Mouse (Mus musculus) cerebellum, adult 11-12 months (tissue): ENCODE measurements at regions not wholly inside any gene's neighbourhood (a gene's known extent, or its start where the extent isn't known, plus 50 kb on each side); places are given as distances from the start of the nearest gene placed in this dataset.
"Not testable (repeated sequence)": the region's sequence is repeated elsewhere in the genome, so short reads cannot be mapped to it uniquely, and the experiment has no call there.

Experiments used
- DNase-seq: peaks from one replicate; pipeline ENCODE4 v3.0.0; 2022

DNA sequence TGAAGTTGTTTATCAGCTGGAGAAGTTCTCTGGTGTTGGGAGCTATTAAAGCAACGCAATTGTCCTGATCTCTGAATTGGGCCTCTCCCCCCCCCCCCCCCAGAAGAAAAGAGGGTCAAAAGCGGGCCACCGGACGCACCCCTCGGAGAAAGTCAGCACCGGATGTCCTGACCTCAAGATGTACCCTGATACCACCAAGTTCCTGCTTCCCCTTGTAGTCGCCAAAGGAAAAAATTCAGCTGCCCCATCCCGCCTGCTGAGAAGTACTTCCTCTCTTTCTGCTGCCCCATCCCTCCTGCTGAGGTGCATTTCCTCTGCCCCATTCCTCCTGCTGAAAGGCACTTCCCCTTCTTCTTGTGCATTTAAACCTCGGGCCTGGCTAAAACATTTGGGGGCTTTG lies 1191.1 kb upstream of the 1700008P02Rik start:
- not testable (repeated sequence) for DNase-seq

DNA sequence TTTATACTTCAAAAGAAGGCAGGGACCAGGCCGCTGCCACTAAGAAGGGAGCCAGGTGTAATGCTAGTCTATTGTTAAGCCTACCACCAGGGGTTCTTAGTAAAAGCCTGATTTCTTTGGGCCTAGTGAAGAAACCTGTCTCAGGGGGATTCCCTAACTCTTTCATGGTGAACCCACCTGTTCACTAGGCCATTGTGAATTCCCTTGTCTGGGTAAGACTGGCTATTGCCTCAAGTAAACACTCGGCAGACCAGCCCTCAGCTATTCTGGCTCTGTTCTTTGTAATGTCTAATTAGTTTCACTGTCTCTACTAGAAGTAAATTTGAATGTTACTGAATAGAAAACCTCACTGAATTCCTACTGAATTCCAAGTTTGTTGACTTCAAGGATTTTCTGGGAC lies 1184.9 kb upstream of the 1700008P02Rik start:
- not testable (repeated sequence) for DNase-seq

DNA sequence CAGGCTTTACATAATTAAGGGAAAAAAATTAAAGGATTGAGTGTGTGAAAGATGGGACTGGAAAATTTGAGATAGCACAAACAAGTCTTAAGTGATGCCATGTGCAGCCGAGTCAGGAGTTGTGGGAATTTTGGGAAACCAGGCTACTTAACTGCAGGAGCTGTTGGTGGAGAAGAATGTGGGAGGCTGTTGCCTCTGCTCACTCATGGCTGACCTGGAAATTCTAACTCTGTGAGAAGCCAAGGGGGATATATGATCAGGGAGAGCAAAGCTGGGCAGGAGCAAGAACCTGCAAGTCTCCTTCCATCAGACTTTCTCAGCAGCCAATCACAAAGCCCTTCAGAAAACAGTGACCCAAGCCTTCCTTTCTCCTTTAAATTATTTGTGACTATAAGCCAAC lies 1184.0 kb upstream of the 1700008P02Rik start:
- no peak for DNase-seq

DNA sequence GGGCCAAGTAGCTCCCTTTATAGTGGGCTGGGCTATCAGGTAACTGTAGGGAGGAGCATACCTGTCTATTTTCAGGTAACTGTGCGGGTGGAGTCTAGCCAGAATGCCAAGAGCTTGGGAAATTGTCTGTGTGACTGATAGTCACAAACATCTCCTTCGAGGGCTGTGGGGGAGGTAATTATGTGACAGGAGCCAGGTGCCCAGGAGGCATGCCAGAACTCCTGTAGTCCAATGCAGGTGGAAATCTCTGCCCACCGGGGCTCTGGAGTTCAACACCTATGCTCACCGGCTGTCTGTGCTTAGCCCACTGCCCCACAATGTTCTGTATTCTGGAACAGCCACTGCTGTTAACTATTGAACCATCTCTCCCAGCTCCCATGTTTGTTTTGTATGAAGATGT lies 1179.2 kb upstream of the 1700008P02Rik start:
- peak; percentile 10 for DNase-seq

DNA sequence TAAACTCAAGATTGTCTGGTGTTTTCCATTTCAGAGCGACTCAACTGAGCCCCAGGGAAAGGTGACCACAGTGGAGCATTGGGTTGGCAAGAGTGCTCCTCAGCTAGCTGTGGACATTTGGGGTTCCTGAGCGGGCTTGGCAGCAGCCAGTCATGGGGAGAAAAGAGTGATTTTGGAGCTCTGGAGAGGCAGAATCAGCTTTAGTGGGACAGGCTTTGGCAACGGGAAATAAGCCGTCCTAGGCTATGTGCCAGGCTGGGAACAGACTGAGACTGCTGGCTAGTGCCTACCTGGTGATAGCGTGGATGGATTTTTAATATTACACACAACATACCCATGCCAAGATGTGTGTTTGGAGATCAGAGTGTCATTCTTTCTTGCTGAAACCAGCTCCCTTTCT lies 1167.4 kb upstream of the 1700008P02Rik start:
- DNase-seq: peak; percentile 91

DNA sequence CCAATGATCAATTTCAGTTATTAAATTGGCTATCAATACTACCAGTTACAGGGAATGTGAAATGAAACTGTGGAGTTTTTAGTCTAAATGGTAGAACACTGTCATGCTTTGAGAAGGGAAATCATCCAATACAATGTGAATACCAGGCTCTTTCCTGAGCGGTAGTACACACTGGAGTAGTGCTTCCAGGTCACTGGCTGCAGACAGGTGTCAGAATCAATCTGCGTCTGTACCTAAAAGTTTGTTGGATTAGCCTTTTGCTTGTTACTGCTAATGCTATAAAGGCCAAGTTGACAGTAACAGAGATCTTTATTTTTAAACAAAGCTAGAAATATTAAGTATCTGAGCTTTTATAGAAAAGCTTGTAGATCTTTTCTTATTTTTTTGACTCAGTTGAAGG lies 1164.9 kb upstream of the 1700008P02Rik start:
- DNase-seq: no peak

DNA sequence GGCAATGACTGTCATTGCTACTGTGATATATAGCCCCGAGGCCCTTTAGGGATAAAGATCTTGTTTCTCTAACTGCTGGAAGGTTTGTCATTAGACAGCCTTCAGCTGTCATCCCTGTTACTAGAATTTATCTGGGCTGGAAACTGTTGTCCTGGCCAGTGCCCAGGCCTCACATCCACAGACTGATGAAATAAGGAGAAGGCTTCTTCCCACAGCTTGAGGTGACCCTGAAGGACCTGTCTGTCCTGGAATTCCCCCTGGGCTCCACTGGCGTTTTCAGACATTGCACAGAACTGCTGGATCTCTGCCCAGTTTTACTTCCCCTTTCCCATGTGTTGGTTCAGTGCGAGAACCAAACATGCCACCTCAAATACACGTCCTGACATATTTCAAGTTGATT lies 1135.2 kb upstream of the 1700008P02Rik start:
- DNase-seq: no peak

DNA sequence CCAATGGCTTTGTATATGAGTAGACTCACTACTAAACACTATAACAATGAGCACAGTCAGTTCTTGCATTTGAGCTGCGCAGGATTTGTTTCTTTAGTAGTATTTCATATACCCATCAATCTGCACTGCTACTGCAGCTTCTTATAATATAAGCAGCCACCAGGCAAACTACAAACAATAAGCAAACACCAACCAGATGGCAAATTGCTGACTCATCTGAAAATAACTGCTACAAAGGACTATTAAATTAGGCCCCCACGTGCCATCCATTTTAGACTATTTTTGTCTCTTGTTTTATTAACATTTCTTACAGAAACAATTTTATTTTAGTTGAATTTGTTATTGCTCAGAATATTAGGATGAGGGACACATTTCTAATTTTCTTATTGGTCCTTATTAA lies 1093.5 kb upstream of the 1700008P02Rik start:
- DNase-seq: no peak

DNA sequence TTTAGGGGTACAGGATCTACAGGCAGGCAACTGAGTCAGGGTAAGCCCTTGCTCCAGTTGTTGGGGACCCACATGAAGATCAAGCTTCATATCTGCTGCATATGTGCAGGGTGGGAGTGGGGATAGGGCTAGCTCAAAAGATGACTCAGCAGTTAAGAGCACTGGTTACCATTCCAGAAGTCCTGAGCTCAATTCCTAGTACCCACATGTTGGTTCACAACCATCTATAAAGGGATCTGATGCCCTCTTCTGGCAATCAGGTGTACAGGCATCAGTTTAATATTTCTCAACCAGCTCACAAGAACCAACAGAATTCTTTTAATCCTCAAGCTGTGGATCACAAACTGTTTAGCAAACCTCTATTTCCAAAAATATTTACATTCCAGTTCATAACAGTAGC lies 1092.9 kb upstream of the 1700008P02Rik start:
- no peak for DNase-seq

DNA sequence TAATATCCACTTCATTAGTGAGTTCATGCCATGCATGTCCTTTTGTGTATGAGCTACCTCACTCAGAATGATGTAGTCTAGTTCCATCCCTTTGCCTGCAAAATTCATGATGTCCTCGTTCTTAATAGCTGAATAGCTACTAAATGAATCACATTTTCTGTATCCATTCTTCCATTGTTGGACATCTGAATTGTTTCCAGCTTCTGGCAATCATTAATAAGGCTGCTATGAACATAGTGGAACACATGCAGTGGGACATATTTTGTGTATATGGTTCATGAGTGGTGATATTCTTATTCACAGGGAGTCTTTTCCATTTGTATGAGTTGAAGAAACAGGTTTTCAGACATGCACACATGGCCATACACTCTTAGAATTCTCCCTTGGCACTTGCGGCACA lies 1092.2 kb upstream of the 1700008P02Rik start:
- no peak for DNase-seq

DNA sequence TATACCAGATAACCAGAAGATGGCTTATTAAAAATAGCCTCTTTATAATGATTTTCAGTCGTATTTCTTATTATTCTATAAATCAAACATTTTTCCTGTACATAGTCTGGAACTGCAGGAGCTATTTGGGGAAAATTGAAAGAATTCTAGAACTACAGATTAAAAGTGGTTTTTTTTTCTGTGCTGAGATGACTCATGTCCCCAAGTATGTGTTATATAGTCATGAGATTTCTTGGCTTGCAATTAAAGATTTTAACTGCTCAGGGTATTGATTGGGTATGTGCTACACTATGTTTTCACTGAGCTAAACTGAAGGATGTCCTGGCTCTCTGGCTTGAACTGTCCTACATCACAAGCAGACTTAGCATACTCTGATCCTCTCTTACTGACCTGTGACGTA lies 1088.4 kb upstream of the 1700008P02Rik start:
- DNase-seq: no peak

DNA sequence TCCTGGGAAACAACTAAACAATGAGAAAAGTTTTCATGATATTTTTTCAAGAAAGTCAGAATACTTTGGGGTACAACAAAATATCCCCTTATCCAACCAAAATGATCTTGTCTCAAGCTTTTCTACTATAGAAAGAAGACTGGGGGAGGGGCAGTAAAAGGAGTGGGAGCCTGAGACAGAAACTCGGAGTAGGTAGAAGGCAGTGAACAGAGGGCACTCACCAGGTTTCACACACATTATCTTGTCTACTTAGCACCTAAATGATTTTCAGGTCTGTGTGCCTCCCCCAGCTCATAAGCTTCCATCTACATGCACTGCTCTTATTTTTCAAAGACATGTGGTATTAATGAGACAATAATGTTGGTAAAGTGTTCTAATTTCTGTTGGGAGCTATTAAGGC lies 1063.3 kb upstream of the 1700008P02Rik start:
- no peak for DNase-seq

DNA sequence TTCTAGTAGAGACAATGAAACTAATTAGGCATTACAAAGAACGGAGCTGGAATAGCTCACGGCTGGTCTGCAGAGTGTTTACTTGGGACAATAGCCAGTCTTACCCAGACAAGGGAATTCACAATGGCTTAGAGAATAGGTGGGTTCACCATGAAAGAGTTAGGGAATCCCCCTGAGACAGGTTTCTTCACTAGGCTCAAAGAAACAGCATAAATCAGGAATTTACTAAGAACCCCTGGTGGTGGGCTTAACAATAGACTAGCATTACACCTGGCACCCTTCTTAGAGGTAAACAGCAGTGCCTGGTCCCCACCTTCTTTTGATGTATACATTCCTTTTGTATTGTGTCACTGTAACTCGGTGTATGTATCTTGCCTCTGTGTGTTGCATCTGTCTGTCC lies 1062.6 kb upstream of the 1700008P02Rik start:
- not testable (repeated sequence) for DNase-seq

DNA sequence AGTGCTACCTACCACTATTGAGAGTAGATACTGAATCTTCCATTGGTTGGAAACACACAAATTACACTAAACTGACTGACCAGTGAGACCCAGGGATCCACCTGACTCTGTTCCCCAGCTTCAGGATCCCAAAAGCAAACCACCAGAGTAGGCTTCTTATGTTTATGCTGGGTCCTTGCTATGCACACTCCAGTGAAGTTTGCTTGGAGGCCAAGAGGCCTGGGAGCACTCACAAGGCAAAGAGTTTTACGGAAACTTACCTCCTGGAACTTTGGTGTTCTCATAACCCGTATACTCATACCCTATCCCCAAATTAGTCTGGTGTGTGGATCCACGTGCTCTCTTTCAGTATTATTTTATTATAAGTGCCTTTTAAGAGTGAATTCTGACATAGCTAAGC lies 1062.1 kb upstream of the 1700008P02Rik start:
- no peak for DNase-seq

DNA sequence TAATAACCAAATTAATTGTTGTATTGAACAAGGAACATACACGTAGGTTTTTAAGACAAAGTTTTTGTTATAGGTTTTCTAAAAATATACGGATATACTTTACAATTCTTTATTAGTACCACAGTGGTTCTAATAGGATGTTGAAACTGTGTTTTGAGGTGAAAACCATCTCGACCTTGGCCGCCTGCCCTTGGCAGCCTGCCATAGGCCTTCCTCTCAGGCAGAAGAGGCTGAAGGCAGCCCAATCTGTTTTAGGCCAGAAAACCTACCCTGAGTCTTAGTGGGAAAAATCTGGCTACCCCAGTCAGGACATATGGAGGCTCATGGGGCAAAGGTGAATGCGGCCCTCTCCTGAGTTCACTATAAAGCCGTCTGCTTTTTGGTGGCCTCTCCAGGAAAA lies 1049.7 kb upstream of the 1700008P02Rik start:
- DNase-seq: no peak

DNA sequence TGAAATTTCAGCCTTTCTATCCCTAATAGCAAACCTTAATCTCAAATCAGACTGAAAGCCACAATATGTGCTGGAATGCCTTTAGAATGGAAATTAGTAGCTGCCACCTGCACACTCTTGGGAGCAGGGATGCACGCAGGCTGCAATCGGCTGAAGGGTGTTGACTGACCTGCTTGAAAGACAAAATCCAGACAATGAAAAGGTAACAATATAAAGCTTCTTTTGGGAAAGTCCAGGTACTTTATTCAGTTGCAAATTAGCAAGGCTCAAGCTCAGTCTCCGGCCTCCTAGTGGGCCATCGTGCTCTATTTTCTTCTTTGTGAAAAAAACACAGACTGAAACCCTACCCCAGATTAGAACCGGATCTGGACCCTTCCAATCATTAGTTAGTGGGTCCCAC lies 1047.6 kb upstream of the 1700008P02Rik start:
- not testable (repeated sequence) for DNase-seq

DNA sequence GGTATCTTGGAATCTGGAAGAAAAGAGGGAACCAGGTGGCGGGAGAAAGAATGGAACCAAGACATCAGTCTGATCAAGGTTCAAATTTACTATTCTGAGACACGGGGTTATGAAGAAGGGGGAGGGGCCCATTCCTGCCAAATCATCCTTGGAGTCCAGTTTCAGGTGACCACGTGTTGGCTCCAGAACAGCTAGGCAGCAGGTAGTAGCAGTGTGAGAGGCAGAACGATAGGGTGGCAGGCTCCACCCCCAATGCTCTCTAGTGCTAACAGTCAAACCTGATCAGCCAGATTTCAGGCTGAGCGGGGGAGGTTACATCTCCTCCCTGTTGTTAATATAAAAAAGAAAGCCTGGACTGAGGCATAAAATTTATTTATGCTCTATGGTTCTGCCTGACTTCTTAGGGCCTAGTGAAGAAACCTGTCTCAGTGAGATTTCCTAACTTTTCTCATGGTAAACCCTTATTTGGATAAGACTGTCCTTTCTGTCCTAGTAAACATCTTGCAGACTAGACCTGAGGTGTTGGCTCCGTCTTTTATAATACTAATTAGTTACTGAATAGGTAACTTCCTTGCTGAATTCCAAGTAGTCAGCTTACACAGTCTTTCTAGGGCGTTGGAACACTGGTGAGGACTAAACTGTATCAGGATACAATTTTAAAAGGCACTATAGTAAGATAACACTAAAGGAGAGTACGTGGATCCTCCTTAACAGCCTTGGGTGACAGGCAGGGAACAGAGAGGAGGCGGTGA lies 1046.3 kb upstream of the 1700008P02Rik start:
- not testable (repeated sequence) for DNase-seq
